Mouse (Mus musculus): Measurements from ENCODE around the gene Frem1. TPM values are rescaled to one million over a fixed set of nuclear protein-coding genes. Genes with fewer than 3 reads are reported as not detected.

Frem1 gene
- polyA plus RNA-seq, 1 experiment from 2014 or later, result 1.3 TPM

DNA sequence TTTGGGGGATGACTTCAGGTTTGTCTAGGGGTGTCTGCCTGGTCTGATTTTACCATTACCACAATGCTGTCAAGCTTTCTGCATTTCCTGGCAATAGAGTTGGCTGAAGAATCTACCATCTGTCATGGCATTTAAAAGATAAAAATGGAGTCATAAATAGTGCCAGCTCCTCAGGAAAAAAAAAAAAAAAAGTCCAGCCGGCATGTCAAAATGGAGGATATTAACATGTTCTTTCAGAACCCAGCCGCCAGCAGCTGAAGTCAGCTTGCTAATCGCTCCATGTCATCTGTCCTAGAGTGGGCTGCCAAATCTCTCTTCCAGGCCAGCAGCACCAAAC, 105.9 kb downstream of the Frem1 start:
- Histone ChIP-seq H3K4me1 (replicated peaks; ENCODE audit: control insufficient read depth, insufficient read depth, low read length) (peaks cover 34% of the 10 kb centered on the region), H3K9me3 (ENCODE audit: control insufficient read depth, low read length) (no peaks in the 10 kb centered on the region), H3K27me3 (replicated peaks; ENCODE audit: control insufficient read depth, insufficient read depth, low read length) (no peaks in the 10 kb centered on the region), H3K9ac (replicated peaks; ENCODE audit: low read depth, low read length) (peak overlapping the region; percentile 34; the same call in 1 of the 2 replicates), H3K27ac (ENCODE audit: low read length) (peak overlapping the region; percentile 97), H3K36me3 (ENCODE audit: control insufficient read depth, insufficient read depth) (no peaks in the 10 kb centered on the region), H3K4me2 (ENCODE audit: low read length) (peak overlapping the region; percentile 39), H3K4me3 (replicated peaks; ENCODE audit: low read length) (0 out of 2 replicates have a peak overlapping the region, but pooled peaks have one; percentile 8)
- peak; percentile 93 for ATAC-seq
- 17% methylated on average over 3 of the region's 3 CpGs for WGBS

- ATAC-seq, result peak; percentile 38
These were observed 106.4 kb downstream of the Frem1 start for GRCm38 (mm10) chr4:82945572-82946275.

GRCm38 (mm10) chr4:82940680-82941079, 111.5 kb downstream of the Frem1 start:
- Histone ChIP-seq H3K4me1 (replicated peaks; ENCODE audit: control insufficient read depth, insufficient read depth, low read length) (peaks cover 8% of the 10 kb centered on the region), H3K9me3 (ENCODE audit: control insufficient read depth, low read length) (no peaks in the 10 kb centered on the region), H3K27me3 (replicated peaks; ENCODE audit: control insufficient read depth, insufficient read depth, low read length) (no peaks in the 10 kb centered on the region), H3K9ac (replicated peaks; ENCODE audit: low read depth, low read length) (no peak overlapping the region), H3K4me3 (replicated peaks; ENCODE audit: low read length) (no peak overlapping the region), H3K4me2 (ENCODE audit: low read length) (no peak overlapping the region), H3K36me3 (ENCODE audit: control insufficient read depth, insufficient read depth) (no peaks in the 10 kb centered on the region), H3K27ac (ENCODE audit: low read length) (no peak overlapping the region)
- WGBS, result 89% methylated on average over 5 of the region's 5 CpGs
- ATAC-seq, result 0 out of 2 replicates have a peak, but pooled peaks have one; percentile 19

More at GRCm38 (mm10) chr4:82945572-82946275, 106.4 kb downstream of the Frem1 start:
- Histone ChIP-seq H3K36me3 (ENCODE audit: control insufficient read depth, insufficient read depth) (no peaks in the 10 kb centered on the region), H3K4me2 (ENCODE audit: low read length) (peak overlapping the region; percentile 39), H3K27me3 (replicated peaks; ENCODE audit: control insufficient read depth, insufficient read depth, low read length) (no peaks in the 10 kb centered on the region), H3K9me3 (ENCODE audit: control insufficient read depth, low read length) (no peaks in the 10 kb centered on the region), H3K4me3 (replicated peaks; ENCODE audit: low read length) (0 out of 2 replicates have a peak overlapping the region, but pooled peaks have one; percentile 8), H3K4me1 (replicated peaks; ENCODE audit: control insufficient read depth, insufficient read depth, low read length) (peaks cover 34% of the 10 kb centered on the region), H3K9ac (replicated peaks; ENCODE audit: low read depth, low read length) (peak overlapping the region; percentile 34; the same call in 1 of the 2 replicates), H3K27ac (ENCODE audit: low read length) (peak overlapping the region; percentile 97)
- 57% methylated on average over 9 of the region's 9 CpGs for WGBS

DNA sequence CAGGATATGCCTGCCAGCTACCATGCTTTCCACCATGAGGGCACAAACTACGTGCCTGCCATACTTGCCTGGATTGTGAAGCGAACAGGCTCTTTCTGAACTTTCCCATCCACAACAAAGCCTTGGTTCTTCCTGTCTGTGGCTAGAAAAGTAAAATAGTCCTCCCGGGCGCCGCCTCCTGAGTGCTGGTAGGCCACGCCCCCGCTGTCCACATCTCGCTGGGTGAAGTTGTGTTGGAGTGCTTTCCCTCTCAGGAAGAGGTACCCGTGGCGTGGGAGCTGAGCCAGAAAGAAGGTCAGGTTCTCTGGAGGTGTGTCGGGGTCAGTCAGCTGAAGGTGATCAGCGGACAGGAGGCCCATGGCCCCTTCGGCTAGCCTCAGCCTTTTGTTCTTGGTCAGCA, 111.9 kb downstream of the Frem1 start:
- no peak overlapping the region for H3K4me3 ChIP-seq (replicated peaks; ENCODE audit: low read length)
- no peak overlapping the region for H3K9ac ChIP-seq (replicated peaks; ENCODE audit: low read depth, low read length)
- H3K27me3 ChIP-seq (replicated peaks; ENCODE audit: control insufficient read depth, insufficient read depth, low read length), result no peaks in the 10 kb centered on the region
- peaks cover 3% of the 10 kb centered on the region for H3K4me1 ChIP-seq (replicated peaks; ENCODE audit: control insufficient read depth, insufficient read depth, low read length)
- ATAC-seq, result no peak
- H3K4me2 ChIP-seq (ENCODE audit: low read length), result no peak overlapping the region
- H3K36me3 ChIP-seq (ENCODE audit: control insufficient read depth, insufficient read depth), result no peaks in the 10 kb centered on the region
- WGBS, result 88% methylated on average over 13 of the region's 13 CpGs
- no peak overlapping the region for H3K27ac ChIP-seq (ENCODE audit: low read length)
- no peaks in the 10 kb centered on the region for H3K9me3 ChIP-seq (ENCODE audit: control insufficient read depth, low read length)

- WGBS, result 6% methylated on average over 5 of the region's 5 CpGs
- no peaks in the 10 kb centered on the region for H3K27me3 ChIP-seq (replicated peaks; ENCODE audit: control insufficient read depth, insufficient read depth, low read length)
- H3K36me3 ChIP-seq (ENCODE audit: control insufficient read depth, insufficient read depth), result no peaks in the 10 kb centered on the region
- peaks cover 11% of the 10 kb centered on the region for H3K4me1 ChIP-seq (replicated peaks; ENCODE audit: control insufficient read depth, insufficient read depth, low read length)
- peak overlapping the region; percentile 16 for H3K27ac ChIP-seq (ENCODE audit: low read length)
- no peaks in the 10 kb centered on the region for H3K9me3 ChIP-seq (ENCODE audit: control insufficient read depth, low read length)
- no peak overlapping the region for H3K9ac ChIP-seq (replicated peaks; ENCODE audit: low read depth, low read length)
- H3K4me2 ChIP-seq (ENCODE audit: low read length), result no peak overlapping the region
- H3K4me3 ChIP-seq (replicated peaks; ENCODE audit: low read length), result no peak overlapping the region
- peak; percentile 93 for ATAC-seq
These were observed 117.8 kb downstream of the Frem1 start for GRCm38 (mm10) chr4:82934308-82934707.

DNA sequence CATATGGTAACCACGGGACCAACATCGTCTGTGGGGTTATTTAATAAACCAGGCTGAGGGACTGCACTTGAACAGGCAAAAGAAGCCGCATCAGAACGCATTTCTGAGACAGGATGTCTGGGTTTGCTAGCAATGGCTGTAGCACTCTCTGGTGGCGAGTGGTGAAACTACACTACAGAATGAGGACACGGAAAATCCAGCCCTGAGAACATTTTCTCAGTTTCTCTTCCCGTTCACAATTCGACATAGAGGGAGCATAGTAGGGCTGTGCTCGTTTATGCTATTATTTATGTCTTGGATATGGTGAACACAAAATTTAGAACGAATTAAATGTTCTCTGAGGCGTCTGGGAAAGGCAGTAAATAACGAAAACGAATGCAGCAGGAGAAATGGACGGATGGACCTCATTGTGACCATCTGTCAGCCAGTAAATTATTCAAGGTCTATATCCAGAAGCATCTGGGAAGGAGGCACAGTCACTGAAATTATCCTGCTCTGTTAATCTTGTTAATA, 118.4 kb downstream of the Frem1 start:
- peak overlapping the region; percentile 26 for H3K4me3 ChIP-seq (replicated peaks; ENCODE audit: low read length)
- no peak overlapping the region for H3K9ac ChIP-seq (replicated peaks; ENCODE audit: low read depth, low read length)

GRCm38 (mm10) chr4:82930079-82930478, 122.1 kb downstream of the Frem1 start:
- no peak overlapping the region for H3K4me3 ChIP-seq (replicated peaks; ENCODE audit: low read length)
- H3K4me2 ChIP-seq (ENCODE audit: low read length), result no peak overlapping the region
- no peak overlapping the region for H3K9ac ChIP-seq (replicated peaks; ENCODE audit: low read depth, low read length)
- H3K27ac ChIP-seq (ENCODE audit: low read length), result no peak overlapping the region
- WGBS, result 60% methylated on average over 5 of the region's 5 CpGs
- H3K4me1 ChIP-seq (replicated peaks; ENCODE audit: control insufficient read depth, insufficient read depth, low read length), result peaks cover 13% of the 10 kb centered on the region
- no peak for ATAC-seq
- no peaks in the 10 kb centered on the region for H3K9me3 ChIP-seq (ENCODE audit: control insufficient read depth, low read length)
- H3K27me3 ChIP-seq (replicated peaks; ENCODE audit: control insufficient read depth, insufficient read depth, low read length), result no peaks in the 10 kb centered on the region
- H3K36me3 ChIP-seq (ENCODE audit: control insufficient read depth, insufficient read depth), result no peaks in the 10 kb centered on the region

More for the DNA sequence above, 118.4 kb downstream of the Frem1 start:
- Histone ChIP-seq H3K27ac (ENCODE audit: low read length) (peak overlapping the region; percentile 70), H3K4me1 (replicated peaks; ENCODE audit: control insufficient read depth, insufficient read depth, low read length) (peaks cover 13% of the 10 kb centered on the region), H3K36me3 (ENCODE audit: control insufficient read depth, insufficient read depth) (no peaks in the 10 kb centered on the region), H3K4me2 (ENCODE audit: low read length) (peak overlapping the region; percentile 45), H3K27me3 (replicated peaks; ENCODE audit: control insufficient read depth, insufficient read depth, low read length) (no peaks in the 10 kb centered on the region), H3K9me3 (ENCODE audit: control insufficient read depth, low read length) (no peaks in the 10 kb centered on the region)
- 7% methylated on average over 14 of the region's 14 CpGs for WGBS
- peak; percentile 75 for ATAC-seq

DNA sequence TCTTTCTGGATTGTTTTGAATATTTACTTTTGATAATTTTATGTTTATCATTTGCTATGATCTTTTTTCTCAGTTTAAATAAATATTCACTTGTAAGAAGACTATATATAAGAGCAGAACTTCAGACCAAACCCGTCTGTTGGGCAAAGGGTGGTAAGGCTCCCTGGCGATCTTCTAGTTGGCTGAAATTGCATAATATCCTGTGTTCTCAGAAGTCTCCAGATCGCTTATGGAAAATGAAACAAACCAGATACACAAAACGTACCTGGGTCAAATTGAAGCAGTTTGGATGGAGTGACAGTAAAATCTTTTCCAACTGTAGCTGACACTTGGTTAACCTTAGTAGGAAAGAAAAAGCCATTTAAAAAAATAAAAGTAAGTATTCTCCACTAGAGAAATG, 130.2 kb downstream of the Frem1 start:
- no peak overlapping the region for H3K4me2 ChIP-seq (ENCODE audit: low read length)
- no peak for ATAC-seq
- WGBS, result 89% methylated on average over 4 of the region's 4 CpGs
- H3K27ac ChIP-seq (ENCODE audit: low read length), result no peak overlapping the region
- no peaks in the 10 kb centered on the region for H3K9me3 ChIP-seq (ENCODE audit: control insufficient read depth, low read length)
- H3K4me3 ChIP-seq (replicated peaks; ENCODE audit: low read length), result no peak overlapping the region
- no peak overlapping the region for H3K9ac ChIP-seq (replicated peaks; ENCODE audit: low read depth, low read length)
- no peaks in the 10 kb centered on the region for H3K27me3 ChIP-seq (replicated peaks; ENCODE audit: control insufficient read depth, insufficient read depth, low read length)
- peaks cover 5% of the 10 kb centered on the region for H3K4me1 ChIP-seq (replicated peaks; ENCODE audit: control insufficient read depth, insufficient read depth, low read length)
- H3K36me3 ChIP-seq (ENCODE audit: control insufficient read depth, insufficient read depth), result no peaks in the 10 kb centered on the region

DNA sequence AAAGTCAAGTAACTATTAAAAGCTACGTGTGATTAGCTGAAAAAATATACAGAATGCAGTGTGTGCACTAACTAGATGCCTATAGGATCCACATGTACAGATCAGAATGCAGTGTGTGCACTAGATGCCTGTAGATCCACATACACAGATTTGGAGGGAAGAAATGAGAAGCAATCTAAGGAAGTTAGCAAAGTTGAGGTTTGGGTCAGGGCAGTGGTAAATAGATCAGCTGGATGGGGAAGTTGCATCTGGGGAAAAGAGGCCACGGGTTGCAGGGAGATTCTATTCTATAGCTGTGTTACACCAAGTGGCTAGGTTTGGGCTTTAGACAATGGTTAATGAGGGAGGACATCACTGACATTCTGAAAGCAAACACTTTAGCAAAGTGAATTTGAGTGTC, 133.5 kb downstream of the Frem1 start:
- Histone ChIP-seq H3K27ac (ENCODE audit: low read length) (no peak overlapping the region), H3K27me3 (replicated peaks; ENCODE audit: control insufficient read depth, insufficient read depth, low read length) (no peaks in the 10 kb centered on the region), H3K36me3 (ENCODE audit: control insufficient read depth, insufficient read depth) (no peaks in the 10 kb centered on the region), H3K4me3 (replicated peaks; ENCODE audit: low read length) (no peak overlapping the region), H3K4me1 (replicated peaks; ENCODE audit: control insufficient read depth, insufficient read depth, low read length) (peaks cover 31% of the 10 kb centered on the region), H3K9ac (replicated peaks; ENCODE audit: low read depth, low read length) (no peak overlapping the region), H3K4me2 (ENCODE audit: low read length) (no peak overlapping the region), H3K9me3 (ENCODE audit: control insufficient read depth, low read length) (no peaks in the 10 kb centered on the region)
- ATAC-seq, result no peak
- WGBS, result 61% methylated on average over 2 of the region's 2 CpGs

Data from forebrain, embryonic 16.5 days (tissue).